Mouse (Mus musculus): ENCODE measurements around the gene Zbtb46.
A peak's percentile ranks its signal among the peaks of the same experiment; 100 is the strongest.

The Zbtb46 gene

DNA sequence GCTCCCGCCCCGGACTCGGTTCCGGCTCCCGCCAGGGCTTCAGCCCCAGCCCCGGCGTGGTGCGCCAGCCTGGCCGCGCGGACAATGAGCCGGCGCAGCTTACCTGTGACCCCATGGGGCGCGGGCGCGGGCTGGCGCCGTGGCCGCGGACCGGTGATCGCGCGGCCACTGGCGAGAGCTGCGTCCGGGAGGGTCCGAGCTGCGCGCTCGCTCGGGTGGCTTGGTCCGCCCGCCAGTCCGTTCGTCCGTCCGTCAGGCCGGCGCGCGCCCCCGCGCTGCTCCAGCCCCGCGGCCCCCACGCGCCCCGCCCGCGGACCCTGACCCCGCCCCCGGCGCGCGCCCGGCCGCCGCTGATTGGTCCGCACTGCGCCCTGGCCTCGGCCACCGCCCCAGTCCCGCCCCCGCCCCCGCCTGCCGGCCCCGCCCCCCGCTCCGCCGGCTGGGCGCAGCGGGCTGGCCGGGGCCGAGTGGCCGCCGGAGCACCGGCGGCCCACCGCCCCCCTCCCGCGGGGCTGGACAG is at the start of gene Zbtb46:
Zbtb46 (minus strand) TSS at position 274 of the 520 bp plus-strand sequence.
- peak; percentile 94 for DNase-seq

DNA sequence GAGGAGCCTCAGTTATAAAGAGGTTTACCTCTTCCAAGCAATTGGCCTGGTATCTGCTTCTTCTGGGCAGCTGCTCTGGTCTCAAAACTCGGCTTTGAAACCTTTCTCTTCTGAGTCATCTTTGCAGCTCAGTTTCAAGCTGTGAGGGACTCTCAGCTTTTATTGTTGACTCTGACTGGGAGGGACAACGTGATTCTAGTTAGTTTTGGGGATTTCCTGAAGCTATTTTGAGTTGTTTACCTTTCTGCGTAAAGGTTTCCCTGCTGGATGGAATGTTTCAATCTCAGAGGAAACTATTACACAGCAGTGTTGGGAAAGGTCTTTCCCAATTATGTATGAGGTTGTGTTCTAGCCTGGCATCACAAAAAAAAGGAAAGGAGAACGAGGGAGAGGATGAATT is 39.4 kb upstream of the Zbtb46 start:
- no peak for DNase-seq

DNA sequence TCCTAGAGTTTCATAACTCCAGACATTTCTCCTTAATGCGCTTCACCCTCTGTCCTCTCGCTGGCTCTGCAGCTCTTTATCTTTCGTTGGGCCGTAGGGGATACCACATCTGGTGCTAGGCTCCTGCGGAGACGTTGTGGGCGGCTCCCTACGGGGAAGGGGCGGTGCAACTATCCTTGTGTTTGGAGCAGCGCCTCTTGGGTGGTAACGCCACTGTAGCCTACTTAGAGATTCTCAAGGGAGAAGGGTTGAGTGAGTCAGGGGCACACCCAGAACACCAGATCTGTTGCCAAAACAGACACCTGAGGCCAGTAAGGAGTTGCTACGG is 38.3 kb upstream of the Zbtb46 start:
- peak; percentile 91 for DNase-seq

DNA sequence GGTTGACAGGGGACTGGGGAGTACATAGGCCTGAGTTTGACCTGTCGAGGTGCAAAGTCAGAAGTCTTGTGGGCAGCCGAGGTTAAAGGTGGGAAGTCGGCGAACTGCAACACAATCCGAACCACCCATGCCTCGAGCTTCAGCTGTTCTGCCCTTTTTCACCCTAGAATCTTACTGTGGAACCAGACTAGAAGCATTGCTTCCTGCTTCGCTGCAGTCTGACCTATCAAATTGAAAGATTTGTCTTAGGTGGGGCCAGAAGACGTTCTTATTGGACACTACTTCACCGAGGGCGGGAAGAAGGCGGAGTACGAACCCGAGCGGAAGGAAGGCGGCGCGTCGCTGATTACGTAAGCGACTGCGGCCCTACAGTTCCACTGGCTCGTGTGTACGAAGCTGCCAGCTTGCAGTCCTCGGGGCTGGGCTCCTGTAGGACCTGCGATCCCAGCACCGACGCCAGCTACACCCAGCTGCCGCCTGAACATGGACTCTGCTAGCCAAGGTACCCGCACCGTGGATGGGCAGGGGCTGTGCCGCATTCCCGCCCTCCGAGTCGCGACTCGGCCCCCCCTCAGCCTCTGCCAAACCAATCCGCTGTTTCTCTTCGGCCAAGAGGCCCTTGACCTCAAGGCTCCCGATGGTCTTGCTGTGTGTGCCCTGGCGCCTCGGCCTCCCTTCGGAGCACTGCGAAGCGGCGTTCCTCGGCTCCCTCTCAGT is 37.8 kb upstream of the Zbtb46 start, which contains the start of gene Tpd52l2:
Tpd52l2 (plus strand) TSS at position 312 of the 717 bp plus-strand sequence.
- peak; percentile 95 for DNase-seq

DNA sequence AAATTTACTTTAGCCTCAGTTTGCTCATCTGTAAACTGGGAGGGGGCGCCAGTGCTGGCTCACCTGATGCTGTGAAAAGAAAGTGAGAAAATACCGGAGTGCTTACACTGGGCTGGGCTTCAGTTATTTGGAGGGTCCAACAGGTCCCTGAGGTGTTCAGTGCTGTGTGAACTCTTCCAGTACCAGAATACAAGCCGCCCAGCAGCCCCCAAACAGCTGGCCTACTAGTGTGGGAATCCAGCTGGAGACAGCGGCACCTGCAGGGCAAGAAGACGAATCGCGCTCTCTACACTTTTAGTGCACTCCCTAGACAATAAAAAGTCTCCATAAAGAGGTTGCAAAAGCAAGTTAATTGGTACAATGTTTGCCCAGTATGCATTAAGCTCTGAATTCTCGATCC is 37.1 kb upstream of the Zbtb46 start:
- DNase-seq: peak; percentile 77

DNA sequence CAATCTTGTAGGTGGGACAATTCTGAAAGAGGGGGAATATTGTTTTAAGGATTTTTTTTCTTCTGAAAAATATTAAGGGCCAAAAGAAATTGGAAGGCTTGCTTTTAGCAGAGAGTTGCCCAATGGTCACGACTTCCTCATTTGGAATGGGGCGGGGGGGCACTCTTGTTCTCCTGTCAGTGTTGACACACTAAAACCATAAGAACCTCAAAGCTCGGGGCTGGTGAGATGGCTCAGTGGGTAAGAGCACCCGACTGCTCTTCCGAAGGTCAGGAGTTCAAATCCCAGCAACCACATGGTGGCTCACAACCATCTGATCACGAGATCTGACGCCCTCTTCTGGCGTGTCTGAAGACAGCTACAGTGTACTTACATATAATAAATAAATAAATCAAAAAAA is 36.6 kb upstream of the Zbtb46 start:
- peak; percentile 36 for DNase-seq

DNA sequence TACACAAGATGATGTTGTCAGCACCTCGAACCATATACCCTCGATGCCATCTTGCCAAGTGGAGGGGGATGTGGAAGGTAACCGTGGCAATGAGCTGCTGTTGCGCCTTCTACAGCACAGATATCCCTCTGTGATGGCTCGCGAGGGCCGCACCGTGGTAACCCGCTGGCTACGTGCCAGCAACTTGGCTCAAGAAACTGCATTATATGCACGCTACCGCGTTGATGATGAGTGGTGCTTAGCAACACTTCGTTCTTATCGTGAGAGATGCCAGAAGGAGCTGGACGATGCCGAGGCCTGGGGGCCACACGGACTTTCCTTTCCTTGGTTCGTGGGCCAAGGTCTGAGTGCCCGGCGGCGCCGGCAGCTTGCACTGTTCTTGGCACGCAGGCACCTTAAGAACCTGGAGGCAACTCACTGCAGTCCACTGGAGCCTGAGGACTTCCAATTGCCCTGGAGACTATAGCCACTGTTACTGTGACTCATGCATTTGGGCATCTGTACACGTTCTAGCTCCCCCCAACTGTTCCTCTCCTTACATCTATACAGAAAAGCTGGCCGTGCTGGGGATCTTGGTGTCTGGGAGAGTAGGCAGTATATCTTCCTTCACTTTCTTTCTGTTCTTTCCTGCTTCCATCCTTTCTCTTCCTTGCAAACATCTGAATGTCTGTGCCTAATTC is 35.2 kb upstream of the Zbtb46 start:
- no peak for DNase-seq

DNA sequence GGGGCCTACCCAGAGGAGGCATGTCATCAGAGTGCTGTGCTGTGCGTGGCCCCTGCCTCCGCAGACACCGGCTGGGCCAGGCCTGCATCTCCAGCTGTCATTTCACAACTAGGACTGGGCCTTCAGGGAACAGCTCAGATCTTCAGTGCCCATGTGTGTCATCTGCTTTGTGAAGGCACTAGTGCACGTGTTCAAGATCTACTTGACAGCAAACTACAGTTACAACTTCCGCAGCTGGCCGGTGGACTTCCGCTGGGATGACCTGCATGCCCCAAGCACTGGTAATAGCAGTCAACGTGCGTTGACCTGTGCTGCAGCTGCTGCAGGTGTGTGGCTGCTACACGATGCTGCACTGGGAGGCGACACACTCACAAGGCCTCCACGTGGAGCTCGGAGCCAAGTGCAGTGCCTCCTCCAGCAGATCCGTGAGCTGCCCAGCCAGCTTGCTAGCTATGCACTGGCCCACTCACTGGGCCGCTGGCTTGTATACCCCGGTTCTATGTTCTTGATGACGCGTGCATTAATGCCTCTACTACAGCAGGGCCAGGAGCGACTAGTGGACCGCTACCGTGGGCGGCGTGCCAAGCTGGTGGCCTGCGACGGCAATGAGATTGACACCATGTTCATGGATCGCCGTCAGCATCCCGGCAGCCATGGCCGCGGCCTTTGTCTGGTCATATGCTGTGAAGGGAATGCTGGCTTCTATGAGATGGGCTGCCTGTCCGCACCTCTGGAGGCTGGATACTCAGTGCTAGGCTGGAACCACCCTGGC is 34.1 kb upstream of the Zbtb46 start, which contains the start of gene Abhd16b:
Abhd16b (plus strand) TSS at position 51 of the 772 bp plus-strand sequence.
- DNase-seq: no peak

DNA sequence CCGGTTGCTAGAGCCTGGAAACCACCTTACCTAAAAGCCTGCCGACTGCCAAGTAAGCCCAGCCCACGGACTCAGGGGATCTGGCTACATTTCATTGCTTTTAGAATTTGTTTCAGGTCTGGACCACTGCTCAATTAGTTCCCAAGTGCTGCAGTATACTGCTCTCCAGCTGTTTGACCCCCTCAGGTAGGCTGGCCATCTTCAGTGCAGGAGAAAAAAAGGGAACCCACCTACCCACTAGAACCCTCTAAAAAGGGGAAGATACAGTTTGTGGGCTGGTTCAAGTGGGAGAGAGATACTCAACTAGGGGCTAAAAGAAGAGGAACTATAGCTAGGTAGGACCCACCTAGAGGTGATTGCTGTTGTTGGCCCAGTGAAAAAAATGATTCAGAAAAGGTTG is 33.0 kb upstream of the Zbtb46 start:
- no peak for DNase-seq

DNA sequence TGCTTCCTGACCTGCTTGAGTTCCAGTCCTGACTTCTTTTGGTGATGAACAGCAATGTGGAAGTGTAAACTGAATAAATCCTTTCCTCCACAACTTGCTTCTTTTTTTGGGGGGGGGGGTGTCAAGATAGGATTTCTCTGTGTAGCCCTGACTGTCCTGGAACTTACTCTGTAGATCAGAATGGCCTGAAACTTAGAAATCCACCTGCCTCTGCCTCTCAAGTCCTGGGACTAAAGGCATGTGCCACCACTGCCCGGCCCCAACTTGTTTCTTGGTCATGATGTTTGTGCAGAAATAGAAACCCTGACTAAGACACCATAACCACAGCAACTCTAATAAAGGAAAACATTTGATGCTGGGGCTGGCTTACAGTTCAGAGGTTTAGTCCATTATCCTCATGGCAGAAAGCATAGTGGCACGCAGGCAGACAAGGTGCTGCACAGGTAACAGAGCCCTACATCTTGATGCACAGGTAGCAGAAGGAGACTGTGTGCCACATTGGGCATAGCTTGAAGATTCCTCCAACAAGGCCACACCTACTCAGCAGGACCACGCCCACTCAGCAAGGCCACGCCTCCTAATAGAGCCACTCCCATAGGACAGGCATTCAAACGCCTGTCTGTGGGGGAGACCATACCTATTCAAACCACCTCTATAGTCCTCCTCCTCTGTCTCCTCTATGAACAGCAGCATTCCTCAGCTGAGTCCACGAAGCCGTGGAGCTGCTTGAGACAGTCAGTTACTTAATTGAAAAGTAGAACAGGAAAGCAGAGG is 32.4 kb upstream of the Zbtb46 start:
- DNase-seq: peak; percentile 90

DNA sequence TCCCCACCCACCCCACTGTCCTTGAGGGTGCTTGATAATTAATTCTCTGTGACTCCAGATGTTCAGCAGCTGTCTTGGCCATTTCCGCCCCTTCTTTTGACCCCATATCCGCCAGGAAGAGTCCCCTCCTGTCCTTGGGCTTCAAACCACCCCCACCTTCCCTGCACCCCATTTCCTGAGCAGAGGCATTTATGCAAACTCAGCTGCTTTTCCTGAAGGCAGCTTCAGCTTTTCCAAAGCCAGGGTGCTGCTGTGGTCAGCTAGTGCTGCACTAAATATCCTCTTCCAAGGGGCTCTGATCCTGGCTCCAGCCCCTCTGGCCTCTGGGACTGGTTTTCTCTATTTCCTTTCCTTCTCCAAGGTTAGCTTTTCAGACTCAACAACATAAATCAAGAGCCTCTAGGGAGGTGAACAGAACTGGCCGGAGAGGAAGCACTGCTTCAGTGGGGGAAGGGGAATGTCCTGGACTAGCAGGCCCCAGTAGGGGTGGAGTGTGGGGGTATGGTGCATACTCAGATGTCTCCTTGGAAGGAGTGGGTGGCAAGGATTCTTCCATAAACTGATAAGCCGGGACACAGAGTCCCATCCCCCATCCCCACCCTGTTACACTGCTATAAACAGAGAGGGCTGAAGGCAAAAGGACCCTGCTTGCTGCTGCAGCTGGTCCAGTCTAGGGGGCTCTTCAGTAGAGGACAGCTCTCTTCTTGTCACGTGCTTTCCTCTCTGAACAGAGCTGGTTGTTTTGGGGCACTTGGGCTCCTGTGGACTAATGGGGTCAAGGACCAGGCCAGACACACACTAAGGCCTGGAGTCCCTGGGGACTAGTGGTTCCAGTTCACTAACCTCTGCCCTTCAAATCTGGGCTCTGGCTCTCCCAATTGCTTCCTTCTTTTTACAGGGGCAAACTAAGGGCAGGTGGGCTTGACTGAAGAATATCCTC is 28.4 kb upstream of the Zbtb46 start:
- DNase-seq: no peak

DNA sequence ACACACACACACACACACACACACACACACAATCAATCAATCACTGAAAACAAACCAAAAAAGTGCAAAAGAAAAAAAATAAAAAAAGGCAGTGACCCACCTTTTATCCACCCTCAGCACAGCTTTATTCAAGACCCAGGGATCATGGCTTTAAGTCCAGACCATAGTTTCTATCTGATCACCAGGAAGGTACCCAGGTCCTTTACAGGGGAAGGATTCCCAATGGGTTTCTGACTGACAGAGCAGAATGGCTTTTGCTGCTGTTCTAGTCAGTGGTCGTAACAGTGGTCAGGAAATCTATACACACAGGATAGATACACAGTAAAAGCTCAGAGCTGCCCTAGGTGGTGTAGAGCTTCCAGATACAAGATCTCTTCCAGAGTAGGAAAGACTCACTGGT is 26.5 kb upstream of the Zbtb46 start:
- DNase-seq: no peak

DNA sequence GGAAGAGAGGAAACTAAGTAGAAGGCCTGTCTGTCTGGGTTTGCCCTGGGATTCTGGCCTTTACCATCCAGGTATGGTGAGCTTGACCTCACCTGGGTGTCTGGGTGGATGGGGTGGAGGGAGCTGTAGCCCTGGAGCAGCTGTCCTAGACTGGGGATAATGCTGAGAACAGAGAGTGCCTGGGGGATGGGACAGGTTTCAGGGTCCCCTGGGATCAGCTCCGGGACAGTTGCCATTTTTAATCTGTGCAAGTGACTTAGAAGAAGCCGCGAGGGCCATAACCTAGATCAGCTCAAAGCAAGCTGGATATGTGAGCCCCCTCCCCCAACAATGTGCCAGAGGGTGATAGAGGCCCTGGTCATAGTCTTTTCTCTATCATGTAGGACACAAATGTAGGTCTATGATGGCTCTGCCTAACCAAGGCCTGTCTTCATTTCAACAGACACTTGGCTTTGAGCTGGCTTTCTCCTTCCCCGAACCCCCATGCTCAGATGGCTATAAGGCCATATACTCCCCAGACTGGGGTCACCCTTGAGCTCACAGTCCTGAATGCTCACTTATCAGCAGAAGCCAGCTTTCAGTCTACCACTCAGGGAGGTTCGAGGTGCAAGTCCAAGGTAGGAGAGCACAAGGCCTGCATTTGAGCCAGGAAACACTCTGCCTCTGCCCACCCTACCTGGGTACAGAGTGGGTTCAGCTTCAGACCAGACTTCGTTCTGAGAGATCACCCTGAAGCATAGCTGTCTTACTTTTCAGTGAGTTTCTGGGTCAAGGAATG is 25.4 kb upstream of the Zbtb46 start:
- no peak for DNase-seq

DNA sequence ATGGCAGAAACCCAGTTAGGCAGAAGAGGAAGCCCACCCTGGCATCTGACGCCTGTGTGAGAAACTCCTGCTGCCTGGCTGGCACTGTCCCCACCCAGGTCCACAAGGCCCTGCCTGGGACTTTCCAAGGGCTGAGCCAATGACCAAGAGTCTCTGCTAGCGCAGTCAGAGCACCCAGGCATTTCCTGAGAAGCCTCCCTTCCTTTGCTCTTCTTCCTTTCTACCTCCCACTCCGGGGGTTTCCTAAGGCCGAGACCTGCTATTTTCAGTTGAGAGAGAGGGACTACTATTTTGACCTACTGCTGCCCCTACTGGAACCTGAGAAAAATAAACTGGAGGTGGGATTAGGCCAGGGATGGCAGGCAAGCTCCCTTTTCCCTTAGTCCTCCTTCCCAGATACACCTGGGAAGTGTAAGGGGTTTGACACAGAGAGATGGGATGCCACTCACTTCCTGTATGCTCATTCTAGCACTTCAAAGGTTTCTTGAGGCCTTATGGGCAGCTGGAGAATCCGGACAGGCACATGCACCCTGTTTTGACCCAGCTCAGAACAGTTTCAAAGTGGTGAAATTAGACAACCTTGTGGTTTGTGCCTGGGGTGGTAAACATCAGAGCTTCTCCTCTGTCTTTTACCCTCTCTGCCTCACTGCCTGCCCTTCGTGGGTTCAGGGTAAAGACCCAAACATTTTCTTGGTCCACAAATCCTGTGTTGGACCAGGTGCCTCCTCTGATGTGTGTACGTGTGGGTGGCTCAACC is 24.5 kb upstream of the Zbtb46 start:
- peak; percentile 18 for DNase-seq

DNA sequence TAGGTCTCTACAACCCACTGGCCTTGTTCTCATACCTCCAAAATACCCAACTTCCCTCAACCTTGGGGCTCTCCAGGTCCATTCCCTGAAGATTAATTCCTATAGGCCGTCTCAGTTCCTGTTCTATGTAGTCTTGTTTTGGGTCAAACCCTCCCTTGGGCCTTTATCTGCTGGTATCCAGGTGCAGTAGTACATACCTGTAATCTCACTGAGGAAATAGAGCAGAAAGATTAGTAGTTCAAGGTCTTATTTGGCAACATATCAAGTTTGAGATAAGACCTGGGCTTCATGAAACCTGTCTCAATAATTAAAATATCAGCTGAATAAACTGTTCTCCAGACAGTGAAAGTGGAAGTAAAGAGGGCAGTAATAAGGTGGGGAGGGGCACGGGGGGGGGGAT is 23.9 kb upstream of the Zbtb46 start:
- no peak for DNase-seq

DNA sequence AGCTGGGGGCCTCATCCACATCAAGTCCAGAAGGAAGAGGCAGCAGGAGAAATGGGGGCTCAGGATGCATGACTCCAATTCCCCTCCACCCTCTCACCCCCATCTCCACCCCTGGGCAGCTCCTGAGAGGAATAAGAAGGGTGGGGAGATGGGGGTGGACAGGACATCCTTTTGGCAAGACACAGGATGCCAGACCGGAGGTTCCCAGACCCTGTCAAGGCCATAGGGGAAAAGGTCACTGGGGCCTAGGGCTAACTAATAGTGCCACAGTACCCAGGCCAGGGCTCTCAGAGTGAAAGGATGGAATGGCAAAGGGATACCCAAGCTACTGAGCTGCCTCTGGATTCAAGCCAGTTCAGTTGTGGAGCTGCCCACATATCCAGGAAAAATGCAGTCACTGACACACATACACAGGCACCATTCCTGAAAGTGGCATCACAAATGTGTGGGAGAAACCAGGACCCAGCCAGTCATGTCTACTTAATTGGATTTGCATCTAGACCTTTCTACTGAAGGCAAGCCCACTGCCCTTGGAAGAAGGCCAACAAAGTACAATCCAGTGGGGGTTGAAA is 13.1 kb upstream of the Zbtb46 start:
- DNase-seq: no peak

DNA sequence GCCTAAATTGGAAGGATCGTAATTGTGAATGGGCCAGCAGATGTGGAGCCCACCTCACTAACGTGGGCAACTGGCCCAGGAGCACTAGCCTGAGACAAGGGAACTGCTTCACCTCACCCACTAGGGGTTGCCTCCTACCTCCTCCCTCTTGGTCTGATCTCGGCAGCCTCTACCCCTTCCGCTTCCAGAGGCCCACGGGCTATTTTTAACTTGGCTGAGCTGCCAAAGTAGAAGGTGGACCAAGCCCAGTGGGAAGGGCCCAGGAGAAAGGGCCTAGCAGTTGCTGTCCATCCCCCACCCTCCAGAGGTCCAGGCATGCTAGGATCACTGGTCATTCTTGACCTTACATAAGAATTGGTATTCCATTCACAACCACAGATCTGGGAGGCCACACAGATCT is 12.0 kb upstream of the Zbtb46 start:
- DNase-seq: peak; percentile 17

DNA sequence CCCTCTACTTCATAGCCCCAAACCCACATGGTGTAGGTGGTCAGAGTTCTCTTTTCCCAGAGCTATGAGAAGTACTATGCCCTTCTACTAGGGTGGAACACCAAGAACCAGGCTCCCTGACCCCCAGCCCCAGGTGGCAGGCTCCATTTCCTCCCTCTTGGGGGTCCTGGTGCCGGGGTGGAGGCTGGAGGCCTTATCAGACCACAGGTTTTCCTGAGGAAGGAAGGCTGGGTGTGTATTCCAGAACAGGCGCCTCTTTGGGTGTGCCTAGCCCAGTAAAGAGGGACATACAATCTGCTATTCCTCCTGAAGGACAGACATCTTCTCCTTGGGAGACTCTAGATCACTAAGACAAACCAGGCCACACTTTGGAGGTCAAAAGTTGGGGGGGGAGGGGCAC is 11.1 kb upstream of the Zbtb46 start:
- DNase-seq: no peak

DNA sequence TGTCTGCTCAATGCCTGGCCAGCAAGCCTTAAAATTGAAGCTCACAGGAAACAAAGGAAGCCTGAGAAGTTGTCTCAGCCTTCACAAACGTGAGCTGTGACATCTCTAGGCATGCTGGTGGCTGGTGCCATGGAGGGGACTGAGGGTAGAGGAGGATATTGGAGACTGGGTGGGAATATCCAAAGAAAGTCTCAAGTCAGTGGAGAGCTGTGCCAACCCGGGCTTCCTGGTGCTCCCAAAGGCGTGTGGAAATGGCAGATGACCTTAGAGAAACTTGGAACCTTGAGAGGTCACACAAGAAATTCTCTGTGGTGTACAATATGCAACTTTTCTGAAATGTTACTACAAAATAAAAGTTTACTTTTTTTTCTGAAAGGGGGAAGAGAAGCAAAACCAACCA is 6.2 kb upstream of the Zbtb46 start:
- no peak for DNase-seq
